Mouse (Mus musculus): Measurements from ENCODE around the gene Cep250. TPM values are rescaled to one million over a fixed set of nuclear protein-coding genes. Genes with fewer than 3 reads are reported as not detected.
"Not testable (repeated sequence)": the region's sequence is repeated elsewhere in the genome, so short reads cannot be mapped to it uniquely, and the experiment has no call there.

Cep250 gene
- polyA plus RNA-seq (2012; rRNA removed) = 11.7 and 13.4 TPM in 2 replicates

- DNase-seq (ENCODE audit: low spot score) = peak; percentile 75
Observed at GRCm38 (mm10) chr2:155956134-155957059, at the start of gene Cep250. TSS of gene Cep250 (plus strand) at chr2:155956458.

- no peak for DNase-seq (ENCODE audit: low spot score)
Observed at GRCm38 (mm10) chr2:155914684-155915083, 41.6 kb upstream of the Cep250 start.

DNA sequence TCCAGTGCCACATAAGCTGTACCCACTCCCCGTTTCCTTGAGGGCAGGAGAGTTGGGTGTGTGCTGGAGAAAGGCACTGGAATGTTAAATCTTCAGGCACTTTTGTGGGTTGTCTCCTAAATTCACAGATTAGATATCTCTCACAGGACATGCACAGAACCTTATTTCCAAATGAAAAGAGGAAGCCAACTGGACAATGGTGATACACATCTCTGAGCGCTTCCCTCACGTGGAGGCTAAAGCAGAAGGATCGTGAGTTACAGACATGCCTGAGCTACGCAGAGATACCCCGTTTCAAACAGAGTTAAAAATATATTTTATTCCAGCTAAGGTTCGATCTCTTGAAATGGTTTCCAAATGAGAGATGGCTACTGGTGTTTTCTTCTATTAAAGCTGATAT is 33.1 kb upstream of the Cep250 start:
- DNase-seq (ENCODE audit: low spot score) = no peak

- not testable (repeated sequence) for DNase-seq (ENCODE audit: low spot score)
Observed at GRCm38 (mm10) chr2:155925213-155925612, 31.0 kb upstream of the Cep250 start.

GRCm38 (mm10) chr2:155928711-155929345 is 27.4 kb upstream of the Cep250 start:
- DNase-seq (ENCODE audit: low spot score) = no peak

GRCm38 (mm10) chr2:155929531-155930442 is 26.5 kb upstream of the Cep250 start, which contains the start of gene Uqcc1:
TSS of gene Uqcc1 (minus strand) at chr2:155930310.
- DNase-seq (ENCODE audit: low spot score) = peak; percentile 71

GRCm38 (mm10) chr2:155939897-155940529 is 16.2 kb upstream of the Cep250 start:
- no peak for DNase-seq (ENCODE audit: low spot score)

DNA sequence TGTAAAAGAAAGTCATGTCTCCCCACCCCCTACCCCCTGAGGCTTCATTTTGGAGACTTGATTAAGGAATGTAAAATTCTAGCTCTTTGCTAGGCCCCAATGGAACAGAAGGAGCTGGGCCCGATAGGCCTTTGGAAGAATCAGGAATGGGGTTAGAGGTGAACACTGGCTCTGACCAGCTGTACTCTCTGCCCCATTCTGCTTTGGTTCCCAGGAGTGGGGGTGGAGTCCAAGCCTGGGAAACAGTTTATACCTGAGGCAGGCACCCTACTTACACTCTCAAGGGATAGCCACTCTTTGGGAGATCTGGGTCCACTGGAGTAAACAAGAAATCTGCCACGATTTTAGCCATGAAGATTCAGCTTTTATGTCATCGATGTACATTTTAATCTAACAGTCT is 15.6 kb upstream of the Cep250 start, which contains the start of gene Gm15557:
Gene Gm15557, plus strand, starts transcription at position 48 of the 400 bp plus-strand sequence.
- DNase-seq (ENCODE audit: low spot score) = no peak

- no peak for DNase-seq (ENCODE audit: low spot score)
Observed at GRCm38 (mm10) chr2:155941697-155942442, 14.4 kb upstream of the Cep250 start.

DNA sequence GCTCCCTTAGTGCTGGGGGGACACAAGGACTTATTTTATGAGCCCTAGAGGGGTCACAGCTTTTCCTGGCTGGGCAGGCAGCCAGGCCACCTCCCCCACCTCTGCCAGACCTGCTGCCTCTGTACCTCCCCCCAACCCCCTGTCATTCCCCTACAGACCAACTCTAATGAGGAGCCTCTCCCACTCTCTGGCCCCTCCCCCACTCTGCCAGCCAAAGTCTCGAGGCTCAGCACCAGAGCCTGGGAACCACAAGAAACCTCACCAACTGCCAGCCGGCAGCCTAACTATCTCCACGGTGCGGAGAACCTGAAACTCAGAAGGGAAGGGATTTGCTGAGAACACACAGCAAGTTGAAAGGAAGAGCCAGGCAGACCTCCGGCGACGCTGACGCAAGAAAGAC is 12.8 kb upstream of the Cep250 start:
- no peak for DNase-seq (ENCODE audit: low spot score)

GRCm38 (mm10) chr2:155944685-155945084 is 11.6 kb upstream of the Cep250 start:
- no peak for DNase-seq (ENCODE audit: low spot score)

DNA sequence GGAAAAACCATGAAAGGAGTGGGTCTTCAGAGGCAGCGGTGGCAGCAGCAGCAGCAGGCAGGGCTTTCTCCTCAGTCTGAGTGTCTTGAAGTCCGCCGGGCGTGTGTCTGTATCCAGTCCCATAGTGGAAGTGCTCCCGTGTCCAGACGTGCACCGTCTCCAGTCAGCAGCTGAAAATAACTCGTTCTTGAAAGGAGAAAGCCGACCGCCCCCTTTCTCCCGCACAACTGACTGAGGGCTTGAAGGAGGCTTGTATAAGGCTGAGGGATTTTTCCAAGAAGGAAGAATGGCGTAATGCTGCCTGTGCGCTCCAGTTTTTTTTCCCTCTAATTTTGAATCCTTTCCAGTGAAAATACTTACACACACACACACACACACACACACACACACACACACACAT is 11.1 kb upstream of the Cep250 start, which contains the start of gene Gdf5:
Gene Gdf5, minus strand, starts transcription at position 244 of the 400 bp plus-strand sequence.
- no peak for DNase-seq (ENCODE audit: low spot score)

DNA sequence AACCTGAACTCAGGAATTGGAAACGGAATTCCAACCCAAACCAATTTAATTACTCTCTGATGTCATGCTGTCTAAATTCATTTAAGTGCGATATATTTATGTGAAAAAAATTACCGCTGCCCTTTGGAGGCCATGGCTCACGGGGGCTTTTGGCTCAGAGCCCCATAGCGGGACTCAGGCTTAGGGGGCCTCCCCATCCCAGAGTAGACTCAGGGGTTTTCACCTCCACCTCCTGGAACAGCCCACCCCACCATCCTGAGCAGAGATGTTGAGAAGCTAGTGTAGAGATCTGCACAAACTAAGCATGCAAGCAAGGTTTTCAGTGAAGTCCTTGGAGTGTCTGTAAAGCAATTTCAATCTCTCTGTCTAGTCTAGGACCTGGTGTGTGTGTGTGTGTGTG is 10.7 kb upstream of the Cep250 start:
- DNase-seq (ENCODE audit: low spot score) = no peak

- peak; percentile 65 for DNase-seq (ENCODE audit: low spot score)
Observed at GRCm38 (mm10) chr2:155946069-155946468, 10.2 kb upstream of the Cep250 start.

- no peak for DNase-seq (ENCODE audit: low spot score)
Observed at GRCm38 (mm10) chr2:155946499-155946898, 9.8 kb upstream of the Cep250 start.

- no peak for DNase-seq (ENCODE audit: low spot score)
Observed at GRCm38 (mm10) chr2:155947390-155948002, 8.8 kb upstream of the Cep250 start.

GRCm38 (mm10) chr2:155949362-155949761 is 6.9 kb upstream of the Cep250 start:
- no peak for DNase-seq (ENCODE audit: low spot score)

DNA sequence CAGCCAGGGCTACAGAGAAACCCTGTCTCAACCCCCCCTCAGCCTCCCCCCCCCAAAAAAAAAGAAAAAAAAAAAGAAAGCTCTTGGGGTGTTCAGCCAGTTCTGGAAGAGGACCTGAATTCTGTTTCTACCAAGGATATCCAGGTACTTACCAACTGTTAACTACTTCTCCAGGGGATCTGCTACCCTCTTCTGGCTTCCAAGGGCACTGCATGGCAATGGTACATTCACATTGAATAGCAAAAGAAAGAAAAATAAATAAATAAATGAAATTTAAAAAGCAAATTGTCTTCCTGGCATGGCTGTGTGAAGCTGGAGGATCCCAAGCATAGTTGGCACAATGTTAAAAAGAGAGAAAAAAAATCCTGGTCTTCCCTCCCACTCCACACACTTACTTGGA is 4.3 kb upstream of the Cep250 start:
- DNase-seq (ENCODE audit: low spot score) = no peak

DNA sequence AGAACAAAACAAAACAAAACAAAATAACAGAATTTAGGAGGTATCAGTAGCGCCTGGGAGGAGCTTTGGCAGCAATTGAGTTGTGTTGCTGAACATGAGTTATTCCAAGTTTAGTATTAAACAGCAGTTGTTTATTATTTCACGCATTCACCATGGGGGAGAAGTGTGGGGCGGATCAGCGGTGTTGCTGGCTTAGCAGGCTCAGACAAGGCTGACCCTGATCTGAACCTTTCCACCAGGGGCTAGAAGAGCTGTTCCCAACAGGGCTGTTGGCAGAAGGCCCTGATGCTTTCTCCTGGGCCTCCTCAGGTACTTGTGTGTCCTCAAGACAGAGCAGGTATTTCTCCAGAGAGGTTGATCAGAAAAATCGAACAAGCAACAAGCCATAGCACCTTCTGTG is 3.7 kb downstream of the Cep250 start:
- DNase-seq (ENCODE audit: low spot score) = no peak

GRCm38 (mm10) chr2:155961862-155962261 is 5.6 kb downstream of the Cep250 start:
- no peak for DNase-seq (ENCODE audit: low spot score)
